Mouse (Mus musculus) thymus, adult 2 months (tissue): ENCODE results near the gene Pigl.

Experiments
- CTCF ChIP-seq: fragments of 200-500 bp; IDR thresholded peaks from 2 replicates; pipeline ENCODE4 v1.5.1; 2012; ENCODE audit warnings: mild to moderate bottlenecking, control low read depth, low read length, moderate library complexity, borderline replicate concordance; ENCODE audit not compliant: control insufficient read depth, poor library complexity, insufficient read depth; ENCODE audit errors: extremely low read depth
- POLR2A ChIP-seq: fragments of 200-500 bp; IDR thresholded peaks from 2 replicates; pipeline ENCODE4 v1.6.1; 2012; ENCODE audit warnings: mild to moderate bottlenecking, low read length, control low read depth, moderate library complexity; ENCODE audit not compliant: control insufficient read depth, poor library complexity, insufficient read depth; ENCODE audit errors: extremely low read depth

GRCm38 (mm10) chr11:62493701-62494100 lies 35.4 kb downstream of the Pigl start:
- TF ChIP-seq CTCF = no peak
- no peak for TF ChIP-seq POLR2A
